Mouse (Mus musculus) heart, adult 2 months (tissue): ENCODE data around the gene Crisp2. TPM values are rescaled to one million over a fixed set of nuclear protein-coding genes. Genes with fewer than 3 reads are reported as not detected.

ENCODE experiments used
- DNase-seq, 2 experiments: peaks; one replicate each; pipeline ENCODE4 v3.0.0; 2021
- H3K27ac ChIP-seq: fragments of 200-600 bp; 2 replicates; pipeline ENCODE4 v1.8.1; 2022
- H3K27me3 ChIP-seq: fragments of 200-500 bp; 2 replicates; pipeline ENCODE4 v1.6.1; 2012; ENCODE audit warnings: mild to moderate bottlenecking, low read length, inconsistent platforms, mixed read lengths; ENCODE audit not compliant: control insufficient read depth, insufficient read depth
- H3K36me3 ChIP-seq: fragments of 200-500 bp; 2 replicates; pipeline ENCODE4 v1.6.1; 2012; ENCODE audit warnings: low read length, inconsistent platforms; ENCODE audit not compliant: control insufficient read depth, insufficient read depth
- H3K4me1 ChIP-seq: fragments of 200-500 bp; 2 replicates; pipeline ENCODE4 v1.6.1; 2011; ENCODE audit warnings: low read length; ENCODE audit not compliant: control insufficient read depth, insufficient read depth
- H3K4me3 ChIP-seq: fragments of 200-600 bp; 2 replicates; pipeline ENCODE4 v1.8.1; 2022
- H3K79me2 ChIP-seq: fragments of 200-500 bp; replicated peaks from 2 replicates; pipeline ENCODE4 v1.6.1; 2012; ENCODE audit warnings: mild to moderate bottlenecking, inconsistent platforms, low read length, moderate library complexity, mixed read lengths; ENCODE audit not compliant: control insufficient read depth, insufficient read depth
- H3K9ac ChIP-seq: fragments of 200-500 bp; 2 replicates; pipeline ENCODE4 v1.6.1; 2012; ENCODE audit warnings: low read depth, mild to moderate bottlenecking, control low read depth, inconsistent platforms, low read length, mixed read lengths
- CTCF ChIP-seq: fragments of 200-600 bp; IDR thresholded peaks from 2 replicates; pipeline ENCODE4 v1.8.1; 2022; ENCODE audit warnings: antibody characterized with exemption, mild to moderate bottlenecking, moderate library complexity
- EP300 ChIP-seq: fragments of 200-500 bp; IDR thresholded peaks from 2 replicates; pipeline ENCODE4 v1.6.1; 2011; ENCODE audit warnings: low read depth, low read length, control low read depth; ENCODE audit not compliant: insufficient read depth
- POLR2A ChIP-seq: fragments of 200-500 bp; IDR thresholded peaks from 2 replicates; pipeline ENCODE4 v1.6.1; 2011; ENCODE audit warnings: mild to moderate bottlenecking, low read depth, low read length, control low read depth; ENCODE audit not compliant: insufficient read depth
- WGBS: fragments of 180-500 bp; shearing (Covaris S2); methylation state at CpG from one replicate; pipeline ENCODE4 v1.1.7; 2018; 5-methylcytosine and 5-hydroxymethylcytosine counted together
- intact Hi-C: fragments of 180-260 bp; cut with DNase I; formaldehyde crosslinking; loops from one replicate; pipeline ENCODE4 v1.15.1; 2025
- long read RNA-seq: library from polyadenylated mRNA; stranded (forward); transcript quantifications from one replicate; pipeline ENCODE4 v2.0.0, GENCODE M21; 2021
- polyA plus RNA-seq: library from polyadenylated mRNA; depleted of rRNA; stranded (reverse); fragments of >200 nt; gene quantifications from 2 replicates; pipeline ENCODE4 v1.2.3, GENCODE M21; 2012; rRNA removed
- total RNA-seq, 2 experiments: library from RNA; stranded (reverse); gene quantifications; 2 replicates each; pipeline ENCODE4 v1.2.3; 2021

Gene Crisp2
- total RNA-seq, result not detected
- 0.10 and 0.56 TPM in 2 replicates for polyA plus RNA-seq
- long read RNA-seq, result 0 reads

DNA sequence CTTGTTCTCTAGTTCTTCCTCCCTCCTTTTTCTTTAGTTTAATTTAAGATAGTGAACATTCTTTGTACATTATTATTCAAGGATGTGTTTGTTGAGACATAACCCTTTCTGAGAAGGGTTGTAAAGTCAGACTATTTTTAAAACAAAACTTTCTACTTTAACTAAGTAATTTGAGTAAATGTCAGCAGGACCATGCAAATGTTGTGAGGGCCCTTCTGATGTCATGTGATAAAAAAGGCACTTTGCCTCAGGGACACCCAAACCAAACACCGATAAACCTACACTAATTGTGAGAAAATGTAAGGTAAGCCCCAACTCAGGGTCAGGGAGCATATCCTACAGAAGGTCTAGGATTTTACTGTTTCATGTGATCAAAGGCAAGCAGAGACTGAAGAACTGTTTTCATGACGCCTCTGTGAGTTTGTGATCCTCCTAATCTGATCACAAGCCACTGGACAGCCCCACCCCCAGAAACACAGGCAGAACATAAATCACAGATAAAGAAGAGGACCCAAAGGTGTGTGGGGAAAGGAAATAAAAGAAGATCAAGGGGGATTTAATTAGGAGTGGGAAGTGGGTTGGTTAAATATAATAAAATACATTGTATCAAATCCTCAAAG is at the start of gene Crisp2:
Gene Crisp2 (minus strand): TSS at position 51 of the 620 bp plus-strand sequence.
- TF ChIP-seq EP300 (no peak), POLR2A (no peak), CTCF (no peak)
- Histone ChIP-seq H3K4me3 (no peak within 1 kb of the TSS), H3K79me2 (no peaks in the 10 kb centered on the region), H3K27ac (no peak within 1 kb of the TSS), H3K4me1 (no peaks in the 10 kb centered on the region), H3K27me3 (no peaks in the 10 kb centered on the region), H3K9ac (no peak within 1 kb of the TSS), H3K36me3 (no peaks in the 10 kb centered on the region)
- intact Hi-C loops, result no loop called here
- WGBS, result 54% methylated on average over 2 of the region's 2 CpGs
- DNase-seq, result no peak

DNA sequence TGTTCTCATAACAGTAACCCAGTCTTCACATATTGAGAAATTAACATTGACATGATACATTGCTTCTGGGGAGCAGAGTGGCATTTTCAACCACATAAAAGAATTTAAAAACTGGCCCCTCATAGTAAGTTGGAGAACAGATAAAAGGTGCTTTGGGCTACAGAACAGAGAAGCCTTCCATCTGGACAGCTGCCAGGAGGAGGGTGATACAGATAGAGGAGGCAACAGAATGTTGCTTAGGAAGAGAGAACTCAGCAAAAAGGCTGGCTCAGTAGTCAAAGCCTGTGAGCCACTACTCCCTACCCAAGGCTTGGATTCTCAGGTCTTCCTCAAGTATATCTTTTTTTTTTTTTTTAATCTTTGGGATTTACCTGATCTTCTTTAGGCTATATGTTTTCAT is 48.3 kb upstream of the Crisp2 start:
- Histone ChIP-seq H3K79me2 (no peaks in the 10 kb centered on the region), H3K4me1 (no peaks in the 10 kb centered on the region), H3K9ac (no peak overlapping the region), H3K36me3 (no peaks in the 10 kb centered on the region), H3K27ac (no peak overlapping the region), H3K4me3 (no peak overlapping the region), H3K27me3 (no peaks in the 10 kb centered on the region)
- no peak for DNase-seq
- no peak for TF ChIP-seq CTCF
- TF ChIP-seq EP300, result no peak
- no peak for TF ChIP-seq POLR2A
- intact Hi-C loops, result no loop called here

DNA sequence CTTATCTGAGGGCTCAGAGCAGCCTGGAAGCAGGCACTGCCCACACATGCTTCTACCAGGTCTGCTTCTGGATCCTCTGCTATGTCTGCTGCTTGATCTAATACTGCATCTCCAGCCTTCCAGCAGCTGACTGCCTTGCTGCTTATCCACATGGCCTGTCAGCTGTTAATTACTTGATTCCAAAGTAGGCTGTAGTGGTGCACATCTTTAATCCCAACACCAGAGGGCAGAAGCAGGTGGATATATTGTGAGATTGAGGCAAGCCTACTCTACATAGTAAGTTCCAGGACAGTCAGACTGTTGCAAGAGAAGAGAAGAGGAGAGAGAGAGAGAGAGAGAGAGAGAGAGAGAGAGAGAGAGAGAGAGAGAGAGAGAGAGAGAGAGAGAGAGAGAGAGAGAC is 30.5 kb upstream of the Crisp2 start:
- TF ChIP-seq CTCF (peak; percentile 56), EP300 (no peak), POLR2A (no peak)
- H3K4me1 ChIP-seq, result no peaks in the 10 kb centered on the region
- intact Hi-C loops, result loop anchor here (2.0 kb wide), 1 partner anchor 59 kb away; no protein-coding TSS in a partner anchor
- no peak overlapping the region for H3K27ac ChIP-seq
- H3K27me3 ChIP-seq, result no peaks in the 10 kb centered on the region
- H3K36me3 ChIP-seq, result no peaks in the 10 kb centered on the region
- no peak overlapping the region for H3K4me3 ChIP-seq
- no peak overlapping the region for H3K9ac ChIP-seq
- DNase-seq, result no peak
- no peaks in the 10 kb centered on the region for H3K79me2 ChIP-seq

DNA sequence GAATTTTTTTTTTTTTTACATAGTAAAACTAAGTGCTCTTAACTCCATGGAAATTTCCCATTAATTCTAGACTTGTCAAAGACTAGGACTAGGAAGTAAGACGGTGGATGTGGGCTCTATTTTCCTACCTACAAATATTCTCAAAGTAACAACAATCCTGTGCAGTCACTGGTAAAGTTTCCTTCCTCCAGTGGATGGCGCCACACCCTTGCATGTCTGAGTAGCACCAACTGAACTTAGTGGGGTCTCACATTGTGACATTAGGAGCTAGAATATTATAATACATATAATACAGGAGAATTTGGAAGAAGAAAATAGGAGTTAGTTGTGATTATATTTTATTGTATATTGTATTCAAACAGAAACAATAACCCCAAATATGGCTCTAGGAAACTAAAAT is 25.1 kb upstream of the Crisp2 start:
- H3K79me2 ChIP-seq, result no peaks in the 10 kb centered on the region
- H3K36me3 ChIP-seq, result no peaks in the 10 kb centered on the region
- no peaks in the 10 kb centered on the region for H3K4me1 ChIP-seq
- H3K27me3 ChIP-seq, result no peaks in the 10 kb centered on the region
- intact Hi-C loops, result no loop called here
- TF ChIP-seq POLR2A (no peak), CTCF (peak; percentile 42)
- no peak overlapping the region for H3K27ac ChIP-seq
- H3K4me3 ChIP-seq, result no peak overlapping the region
- H3K9ac ChIP-seq, result no peak overlapping the region
- WGBS, result 30% methylated on average over 2 of the region's 2 CpGs
- DNase-seq, result no peak

DNA sequence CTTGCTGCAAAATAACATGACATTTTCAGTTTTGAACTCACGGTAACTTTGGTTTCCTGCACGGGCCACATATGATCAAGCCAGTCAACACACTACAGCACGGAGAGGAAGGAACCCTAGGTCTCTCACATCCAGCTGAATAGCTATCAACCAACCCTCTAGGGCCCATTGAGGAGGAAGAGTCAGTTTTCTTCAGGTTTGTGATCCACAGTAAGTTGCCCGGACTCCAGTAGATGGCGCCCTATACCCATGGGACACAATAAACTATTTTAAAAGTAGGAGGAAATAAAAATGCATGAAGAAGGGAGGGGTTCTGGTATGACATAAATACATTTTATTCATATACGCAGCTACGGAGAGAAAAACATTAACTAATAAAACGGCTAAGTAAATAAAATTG is 17.7 kb upstream of the Crisp2 start:
- H3K36me3 ChIP-seq, result no peaks in the 10 kb centered on the region
- no peaks in the 10 kb centered on the region for H3K27me3 ChIP-seq
- TF ChIP-seq POLR2A, result no peak
- peak; percentile 77 for TF ChIP-seq CTCF
- 43% methylated on average over 8 of the region's 8 CpGs for WGBS
- no peaks in the 10 kb centered on the region for H3K4me1 ChIP-seq
- peak in 1 of 2 experiments; percentile 24 for DNase-seq
- no peak overlapping the region for H3K4me3 ChIP-seq
- H3K79me2 ChIP-seq, result no peaks in the 10 kb centered on the region
- intact Hi-C loops, result loop anchor here (2.0 kb wide), 1 partner anchor 72 kb away; no protein-coding TSS in a partner anchor
- no peak overlapping the region for H3K9ac ChIP-seq
- H3K27ac ChIP-seq, result no peak overlapping the region

DNA sequence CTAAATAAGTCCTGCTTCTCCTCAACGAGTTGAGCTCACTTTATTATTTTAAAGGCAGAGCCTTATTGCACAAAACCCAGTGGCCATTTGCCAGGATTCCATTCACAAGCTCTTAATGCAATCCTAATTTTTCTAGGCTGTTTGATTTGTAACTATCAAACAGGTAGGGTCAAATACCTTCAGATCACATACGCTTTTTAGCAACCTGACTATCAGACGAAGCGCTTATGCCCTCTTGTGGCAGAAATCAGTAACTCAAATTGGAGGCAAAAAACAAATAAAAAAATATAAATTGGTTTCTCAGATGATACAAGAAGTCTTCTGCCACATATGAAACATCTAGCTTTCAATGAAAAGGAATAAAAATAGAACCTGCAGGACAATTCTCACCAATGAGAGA is 17.0 kb upstream of the Crisp2 start:
- Histone ChIP-seq H3K36me3 (no peaks in the 10 kb centered on the region), H3K4me3 (no peak overlapping the region), H3K27me3 (no peaks in the 10 kb centered on the region), H3K27ac (no peak overlapping the region), H3K9ac (no peak overlapping the region), H3K4me1 (no peaks in the 10 kb centered on the region), H3K79me2 (no peaks in the 10 kb centered on the region)
- intact Hi-C loops, result loop anchor here (2.0 kb wide), 1 partner anchor 73 kb away; no protein-coding TSS in a partner anchor
- TF ChIP-seq CTCF (peak; percentile 59), POLR2A (no peak), EP300 (no peak)
- no peak for DNase-seq
- 21% methylated on average over 4 of the region's 4 CpGs for WGBS
